Mouse (Mus musculus) NIH3T3 (cell line): ENCODE data around the gene Gna12.

Source experiments
- DNase-seq: peaks from one replicate; pipeline ENCODE4 v3.0.0-alpha.2; 2012; ENCODE audit warnings: low read depth

Gna12 gene

DNA sequence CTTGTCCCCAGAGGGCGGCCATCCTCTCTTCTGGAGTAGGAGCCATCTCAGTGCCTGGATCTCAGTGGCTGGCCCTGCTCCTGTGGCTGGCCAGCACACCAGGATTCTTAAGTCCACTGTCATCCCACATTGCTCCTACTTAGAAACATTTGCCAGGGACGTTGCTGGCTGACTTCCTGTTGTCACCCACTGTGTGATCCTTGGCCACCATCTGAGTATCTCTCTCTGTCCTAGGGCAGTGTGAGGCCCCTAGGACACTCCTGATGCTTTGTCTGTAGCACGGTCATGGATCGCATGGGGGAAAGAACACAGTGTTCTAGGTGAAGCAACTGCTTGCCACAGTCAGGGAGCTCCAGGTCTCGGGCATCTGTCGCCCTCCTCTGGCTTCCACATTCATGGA lies 119.9 kb downstream of the Gna12 start:
- DNase-seq = no peak
